Mouse (Mus musculus) myocyte (in vitro differentiated cells): Measurements from ENCODE around the gene Arl6ip5. TPM values are rescaled to one million over a fixed set of nuclear protein-coding genes. Genes with fewer than 3 reads are reported as not detected.

Experiments used
- H3K27me3 ChIP-seq: one replicate; pipeline ENCODE4 v1.6.1; 2011; ENCODE audit not compliant: control insufficient read depth, insufficient read depth, insufficient read length
- H3K36me3 ChIP-seq: one replicate; pipeline ENCODE4 v1.6.1; 2011; ENCODE audit not compliant: control insufficient read depth, insufficient read depth
- H3K4me2 ChIP-seq: one replicate; pipeline ENCODE4 v1.6.1; 2011; ENCODE audit warnings: low read depth, control low read depth
- H3K4me3 ChIP-seq: one replicate; pipeline ENCODE4 v1.5.1; 2011; ENCODE audit warnings: mild to moderate bottlenecking, control low read depth, moderate library complexity
- H3K79me2 ChIP-seq: one replicate; pipeline ENCODE4 v1.6.1; 2011; ENCODE audit not compliant: control insufficient read depth, insufficient read depth
- H3ac ChIP-seq: one replicate; pipeline ENCODE4 v1.6.1; 2011; ENCODE audit not compliant: control insufficient read depth, insufficient read length
- CEBPB ChIP-seq: IDR thresholded peaks from 2 replicates; pipeline ENCODE4 v1.6.1; 2011; ENCODE audit warnings: mild to moderate bottlenecking, moderate library complexity; ENCODE audit not compliant: poor library complexity, insufficient read depth, severe bottlenecking
- E2F4 ChIP-seq: IDR thresholded peaks from one replicate; pipeline ENCODE4 v1.6.1; 2011; ENCODE audit warnings: mild to moderate bottlenecking, control low read depth, moderate library complexity; ENCODE audit not compliant: insufficient read depth
- MAX ChIP-seq: IDR thresholded peaks from one replicate; pipeline ENCODE4 v1.6.1; 2011; ENCODE audit warnings: low read depth, mild to moderate bottlenecking, control low read depth
- MYOD1 ChIP-seq, 3 experiments: IDR thresholded peaks; one replicate each; pipeline ENCODE4 v1.6.1; 2011; ENCODE audit warnings: control low read depth in 2 of 3, low read depth in 2 of 3, mild to moderate bottlenecking in 2 of 3, moderate library complexity in 1 of 3; ENCODE audit not compliant: insufficient read length in 2 of 3, control insufficient read depth in 1 of 3
- MYOG ChIP-seq, 3 experiments: IDR thresholded peaks; one replicate each; pipeline ENCODE4 v1.6.1; 2011; ENCODE audit warnings: control low read depth in 2 of 3, low read depth in 2 of 3, mild to moderate bottlenecking in 2 of 3; ENCODE audit not compliant: insufficient read length in 2 of 3, control insufficient read depth in 1 of 3, insufficient read depth in 1 of 3
- POLR2A ChIP-seq: IDR thresholded peaks from one replicate; pipeline ENCODE4 v1.6.1; 2011; ENCODE audit warnings: low read depth, mild to moderate bottlenecking, control low read depth, moderate library complexity; ENCODE audit not compliant: insufficient read length
- POLR2AphosphoS2 ChIP-seq: IDR thresholded peaks from one replicate; pipeline ENCODE4 v1.6.1; 2011; ENCODE audit warnings: low read depth, control low read depth; ENCODE audit not compliant: insufficient read length
- REST ChIP-seq: IDR thresholded peaks from one replicate; pipeline ENCODE4 v1.6.1; 2011; ENCODE audit warnings: mild to moderate bottlenecking, control low read depth, moderate library complexity; ENCODE audit not compliant: insufficient read depth, insufficient read length
- SRF ChIP-seq: IDR thresholded peaks from one replicate; pipeline ENCODE4 v1.6.1; 2011; ENCODE audit warnings: low read depth; ENCODE audit not compliant: control insufficient read depth, insufficient read length
- TCF12 ChIP-seq: IDR thresholded peaks from one replicate; pipeline ENCODE4 v1.6.1; 2011; ENCODE audit warnings: mild to moderate bottlenecking, control low read depth; ENCODE audit not compliant: poor library complexity, insufficient read depth, severe bottlenecking
- TCF3 ChIP-seq: IDR thresholded peaks from one replicate; pipeline ENCODE4 v1.6.1; 2011; ENCODE audit warnings: low read depth, control low read depth; ENCODE audit not compliant: insufficient read length
- USF1 ChIP-seq: IDR thresholded peaks from one replicate; pipeline ENCODE4 v1.6.1; 2011; ENCODE audit warnings: low read depth, mild to moderate bottlenecking, control low read depth, moderate library complexity
- polyA plus RNA-seq: library from polyadenylated mRNA; unstranded; fragments of >200 nt; fragmentation: generic; extraction: Trizol; gene quantifications from one replicate; pipeline ENCODE4 v1.2.1, GENCODE M21; 2012; ENCODE audit warnings: missing spikeins

Arl6ip5 gene
- polyA plus RNA-seq, 1 experiment = 750 TPM

GRCm38 (mm10) chr6:97266661-97267060, 56.2 kb downstream of the Arl6ip5 start:
- Histone ChIP-seq H3K27me3 (no peaks in the 10 kb centered on the region), H3K79me2 (no peaks in the 10 kb centered on the region), H3K4me3 (no peak overlapping the region), H3K36me3 (no peaks in the 10 kb centered on the region), H3K4me2 (no peak overlapping the region), H3ac (no peak overlapping the region)
- TF ChIP-seq TCF12 (no peak), TCF3 (no peak), POLR2AphosphoS2 (no peak), E2F4 (no peak), REST (no peak), CEBPB (no peak), MAX (no peak), USF1 (no peak), MYOG (IDR thresholded peaks at IDR 0.05; ENCODE audit: control insufficient read depth in 1 of 3, insufficient read depth in 1 of 3, insufficient read length in 2 of 3, low read depth in 2 of 3) (no peak), POLR2A (no peak), SRF (no peak)

DNA sequence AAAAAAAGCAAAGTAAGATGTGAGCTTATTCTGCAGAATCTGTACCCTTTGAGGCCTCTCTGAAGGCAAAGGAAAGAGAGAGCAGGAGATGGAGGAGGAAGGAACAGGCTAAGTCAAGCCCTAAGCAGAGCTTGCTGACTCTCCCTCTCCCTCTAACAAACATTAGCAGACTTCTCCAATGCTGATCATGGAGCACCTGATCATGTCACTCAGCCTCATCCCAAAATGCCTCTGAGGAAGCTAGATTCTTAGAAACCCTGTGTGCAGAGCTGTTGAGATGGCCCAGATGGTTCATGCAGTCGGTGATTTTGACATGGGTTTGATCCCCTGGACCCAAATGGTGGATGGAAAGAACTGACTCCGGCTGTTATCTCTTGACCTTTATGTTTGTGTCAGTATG, 56.6 kb downstream of the Arl6ip5 start:
- no peak overlapping the region for H3K4me3 ChIP-seq
- no peak overlapping the region for H3K4me2 ChIP-seq
- no peaks in the 10 kb centered on the region for H3K27me3 ChIP-seq
- no peak overlapping the region for H3ac ChIP-seq
- no peaks in the 10 kb centered on the region for H3K79me2 ChIP-seq
- no peaks in the 10 kb centered on the region for H3K36me3 ChIP-seq
- TF ChIP-seq POLR2A (no peak), MYOD1 (IDR thresholded peaks at IDR 0.05; ENCODE audit: control insufficient read depth in 1 of 3, insufficient read length in 2 of 3, low read depth in 2 of 3) (peak in 2 of 3 experiments; percentile 51 to 64)

DNA sequence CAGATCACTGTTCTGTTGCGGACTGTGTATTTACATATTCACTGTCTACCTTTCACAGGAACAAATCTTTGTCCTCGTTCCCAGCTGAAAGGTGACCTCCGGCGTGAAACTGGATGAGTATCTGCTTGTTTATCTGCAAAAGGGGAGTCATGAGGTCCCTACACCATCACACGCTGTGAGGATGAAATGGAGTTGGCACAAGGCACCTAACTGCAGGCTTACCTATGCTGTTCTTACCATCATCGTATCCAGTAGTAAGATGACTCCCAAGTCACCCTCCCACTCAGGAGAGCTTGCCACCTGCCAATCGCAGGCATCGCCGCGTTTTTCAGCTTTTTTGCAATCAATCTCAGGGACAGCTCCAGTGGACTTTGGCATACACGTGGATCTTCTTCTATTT, 59.1 kb downstream of the Arl6ip5 start:
- Histone ChIP-seq H3K27me3 (no peaks in the 10 kb centered on the region), H3K4me2 (no peak overlapping the region), H3ac (no peak overlapping the region), H3K79me2 (no peaks in the 10 kb centered on the region), H3K36me3 (no peaks in the 10 kb centered on the region), H3K4me3 (no peak overlapping the region)
- TF ChIP-seq SRF = no peak
- no peak for TF ChIP-seq USF1
- no peak for TF ChIP-seq TCF3
- TF ChIP-seq MYOD1 (IDR thresholded peaks at IDR 0.05; ENCODE audit: control insufficient read depth in 1 of 3, insufficient read length in 2 of 3, low read depth in 2 of 3) = no peak
- no peak for TF ChIP-seq POLR2A
- no peak for TF ChIP-seq MAX
- TF ChIP-seq POLR2AphosphoS2 = no peak
- TF ChIP-seq TCF12 = no peak
- no peak for TF ChIP-seq E2F4
- TF ChIP-seq CEBPB = no peak
- TF ChIP-seq MYOG (IDR thresholded peaks at IDR 0.05; ENCODE audit: control insufficient read depth in 1 of 3, insufficient read depth in 1 of 3, insufficient read length in 2 of 3, low read depth in 2 of 3) = no peak
- TF ChIP-seq REST = no peak

- Histone ChIP-seq H3K4me3 (no peak overlapping the region), H3K27me3 (no peaks in the 10 kb centered on the region), H3K36me3 (no peaks in the 10 kb centered on the region), H3K79me2 (no peaks in the 10 kb centered on the region), H3K4me2 (no peak overlapping the region), H3ac (no peak overlapping the region)
- no peak for TF ChIP-seq TCF12
- no peak for TF ChIP-seq MYOG (IDR thresholded peaks at IDR 0.05; ENCODE audit: control insufficient read depth in 1 of 3, insufficient read depth in 1 of 3, insufficient read length in 2 of 3, low read depth in 2 of 3)
- TF ChIP-seq USF1 = no peak
- no peak for TF ChIP-seq MAX
- no peak for TF ChIP-seq POLR2A
- TF ChIP-seq REST = no peak
- no peak for TF ChIP-seq MYOD1 (IDR thresholded peaks at IDR 0.05; ENCODE audit: control insufficient read depth in 1 of 3, insufficient read length in 2 of 3, low read depth in 2 of 3)
- TF ChIP-seq CEBPB = no peak
- TF ChIP-seq E2F4 = no peak
- no peak for TF ChIP-seq POLR2AphosphoS2
- TF ChIP-seq TCF3 = no peak
- TF ChIP-seq SRF = no peak
These were observed 61.9 kb downstream of the Arl6ip5 start for GRCm38 (mm10) chr6:97272349-97272748.

GRCm38 (mm10) chr6:97273058-97273710, 62.7 kb downstream of the Arl6ip5 start:
- Histone ChIP-seq H3K4me3 (no peak overlapping the region), H3ac (no peak overlapping the region), H3K27me3 (no peaks in the 10 kb centered on the region), H3K36me3 (no peaks in the 10 kb centered on the region), H3K4me2 (no peak overlapping the region), H3K79me2 (no peaks in the 10 kb centered on the region)
- no peak for TF ChIP-seq CEBPB
- TF ChIP-seq POLR2AphosphoS2 = no peak
- no peak for TF ChIP-seq TCF12
- TF ChIP-seq REST = no peak
- no peak for TF ChIP-seq SRF
- TF ChIP-seq TCF3 = no peak
- TF ChIP-seq E2F4 = no peak
- TF ChIP-seq POLR2A = no peak
- no peak for TF ChIP-seq USF1
- TF ChIP-seq MYOG (IDR thresholded peaks at IDR 0.05; ENCODE audit: control insufficient read depth in 1 of 3, insufficient read depth in 1 of 3, insufficient read length in 2 of 3, low read depth in 2 of 3) = no peak
- no peak for TF ChIP-seq MYOD1 (IDR thresholded peaks at IDR 0.05; ENCODE audit: control insufficient read depth in 1 of 3, insufficient read length in 2 of 3, low read depth in 2 of 3)
- no peak for TF ChIP-seq MAX
